Mouse (Mus musculus): ENCODE measurements around the gene Siae. TPM values are rescaled to one million over a fixed set of nuclear protein-coding genes. Genes with fewer than 3 reads are reported as not detected.

Gene Siae
- polyA plus RNA-seq, 1 experiment from 2014 or later, result 7.0 TPM

DNA sequence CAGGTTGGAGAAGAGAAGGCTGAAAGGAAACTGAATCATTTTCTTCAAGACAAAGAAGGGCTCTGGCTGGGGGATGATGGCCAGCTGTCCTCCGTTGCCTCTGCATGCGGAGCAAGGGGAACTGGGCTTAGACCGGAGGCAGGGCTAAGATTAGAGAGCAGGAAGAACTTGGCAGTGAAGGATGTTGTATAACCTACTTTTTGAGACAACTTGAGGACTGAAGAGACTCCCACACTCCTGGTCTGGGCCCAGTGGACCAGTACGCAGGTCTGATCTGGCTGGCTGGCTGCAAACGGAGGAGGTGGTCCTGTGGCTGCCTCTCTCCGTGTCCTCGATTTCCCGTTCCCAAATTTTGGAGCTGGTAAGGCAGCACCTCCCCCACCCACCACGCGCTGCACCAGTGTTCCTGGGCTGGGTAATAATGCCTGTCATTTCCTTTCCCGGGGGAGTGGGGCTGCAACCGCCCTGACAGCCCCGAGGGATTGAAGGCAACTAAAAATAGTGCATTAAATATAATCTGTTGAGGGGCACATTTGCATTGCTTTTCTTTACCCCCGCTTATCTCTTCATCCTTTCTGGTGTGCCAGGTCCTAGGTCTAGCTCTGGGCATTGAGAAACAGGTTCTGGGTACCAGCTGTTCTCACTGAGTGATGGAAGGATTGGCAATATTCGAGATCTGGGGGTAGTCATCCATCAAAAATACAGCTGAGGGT lies 12.6 kb downstream of the Siae start:
- Histone ChIP-seq H3K9me3 (replicated peaks) (no peaks in the 10 kb centered on the region), H3K4me3 (no peak overlapping the region), H3K4me1 (peaks cover 14% of the 10 kb centered on the region), H3K27ac (replicated peaks) (no peak overlapping the region), H3K27me3 (ENCODE audit: low read depth, poor library complexity, severe bottlenecking) (0 out of 2 replicates have a peak, but pooled peaks cover 8% of the 10 kb centered on the region), H3K36me3 (no peaks in the 10 kb centered on the region)
- no peak for DNase-seq (ENCODE audit: low spot score)
- WGBS, result 59% methylated on average over 15 of the region's 15 CpGs

DNA sequence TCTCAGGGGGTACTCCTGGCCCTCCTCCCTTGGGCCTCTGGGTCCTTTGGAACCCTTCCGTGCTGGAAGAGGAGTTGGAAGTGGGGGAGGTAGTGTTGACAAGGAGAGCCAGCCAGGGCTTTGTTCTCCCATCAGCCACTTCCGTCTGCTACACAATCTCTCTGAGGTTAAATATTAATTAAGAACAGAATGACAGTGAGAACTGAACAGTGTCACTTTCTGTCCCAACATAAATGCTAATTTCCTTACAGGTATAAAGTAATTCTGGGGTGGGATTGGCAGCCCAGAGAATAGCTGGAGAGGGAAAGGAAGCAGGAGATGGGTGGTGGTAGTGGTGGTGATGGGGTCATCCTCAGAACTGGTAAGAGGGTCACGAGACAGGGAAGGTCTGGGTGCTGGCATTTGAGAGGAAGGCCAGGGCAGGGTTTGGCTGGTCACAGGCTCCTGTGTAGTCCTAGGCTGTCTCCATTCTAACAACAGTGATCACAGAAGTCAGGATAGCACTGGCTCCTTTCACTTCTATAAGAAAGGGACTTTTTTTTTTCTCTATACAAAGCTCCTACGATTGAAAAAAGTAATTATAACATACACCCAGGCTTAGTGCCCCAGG lies 13.2 kb downstream of the Siae start:
- 60% methylated on average over 4 of the region's 4 CpGs for WGBS
- peaks cover 14% of the 10 kb centered on the region for H3K4me1 ChIP-seq
- 0 out of 2 replicates have a peak, but pooled peaks cover 8% of the 10 kb centered on the region for H3K27me3 ChIP-seq (ENCODE audit: low read depth, poor library complexity, severe bottlenecking)
- H3K36me3 ChIP-seq, result no peaks in the 10 kb centered on the region
- no peaks in the 10 kb centered on the region for H3K9me3 ChIP-seq (replicated peaks)
- DNase-seq (ENCODE audit: low spot score), result no peak
- H3K27ac ChIP-seq (replicated peaks), result no peak overlapping the region
- H3K4me3 ChIP-seq, result no peak overlapping the region

DNA sequence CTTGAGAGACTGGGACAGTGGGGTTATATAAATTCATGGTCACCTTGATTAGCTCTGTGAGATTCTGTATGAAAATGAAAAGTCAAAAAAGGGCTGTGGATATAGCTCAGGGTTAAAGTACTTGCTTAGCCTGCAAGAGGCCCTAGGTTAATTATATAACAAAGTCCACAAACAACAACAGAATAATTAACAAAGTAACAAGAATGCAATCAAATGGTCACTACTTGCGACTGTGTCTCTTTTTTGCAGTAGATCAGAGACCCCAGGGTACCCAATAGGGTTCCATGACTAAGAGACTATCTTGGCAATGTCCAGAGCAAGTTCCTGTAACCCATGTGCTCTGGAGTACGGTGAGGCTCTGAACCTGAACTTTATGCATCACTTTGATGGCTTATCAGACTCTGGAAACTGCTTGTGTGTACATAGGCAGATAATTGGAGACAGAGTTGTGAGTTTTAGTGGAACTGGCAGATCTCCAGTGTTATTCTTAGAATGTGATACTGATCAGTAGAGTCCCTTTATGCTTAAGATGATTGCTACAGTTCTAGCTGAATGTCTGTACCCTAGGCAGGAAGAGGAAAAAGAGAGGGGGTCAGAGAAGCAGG lies 13.8 kb downstream of the Siae start:
- Histone ChIP-seq H3K27ac (replicated peaks) (no peak overlapping the region), H3K4me3 (no peak overlapping the region), H3K27me3 (ENCODE audit: low read depth, poor library complexity, severe bottlenecking) (0 out of 2 replicates have a peak, but pooled peaks cover 8% of the 10 kb centered on the region), H3K36me3 (no peaks in the 10 kb centered on the region), H3K4me1 (peaks cover 14% of the 10 kb centered on the region), H3K9me3 (replicated peaks) (no peaks in the 10 kb centered on the region)
- 81% methylated on average over 2 of the region's 2 CpGs for WGBS
- no peak for DNase-seq (ENCODE audit: low spot score)

DNA sequence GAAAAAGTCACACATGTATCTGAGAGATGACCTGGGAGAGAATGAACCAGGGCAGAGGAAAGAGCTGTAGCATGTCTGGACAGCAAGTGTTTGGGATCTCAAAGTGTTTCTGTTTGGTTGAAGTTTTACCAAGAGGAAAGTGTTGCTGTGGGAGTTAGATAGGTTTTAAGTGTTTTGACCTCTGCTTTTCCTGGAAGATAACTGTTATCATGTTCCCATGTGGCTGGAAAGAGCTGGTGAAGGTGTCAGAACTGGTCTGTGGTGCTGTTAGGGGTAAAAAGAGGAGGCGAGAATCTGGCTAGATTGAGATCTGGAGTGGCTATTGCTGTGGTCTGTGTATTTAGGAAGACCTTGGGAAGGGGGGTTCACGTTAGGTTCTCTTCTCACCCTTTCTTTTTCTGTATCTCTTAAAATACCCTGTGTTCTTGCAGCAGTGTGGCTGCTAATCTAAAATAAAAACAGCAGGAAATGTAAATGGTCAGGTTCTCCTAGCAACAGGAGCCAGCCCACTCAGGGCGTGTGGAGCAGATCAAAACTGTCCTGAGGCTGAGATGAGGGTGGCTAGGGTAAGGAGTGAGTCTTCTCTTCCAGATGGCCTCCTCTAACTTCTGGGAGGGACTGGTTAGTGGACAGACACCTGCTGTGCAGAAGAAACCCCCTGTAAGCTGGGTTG lies 16.8 kb downstream of the Siae start:
- Histone ChIP-seq H3K27ac (replicated peaks) (no peak overlapping the region), H3K9me3 (replicated peaks) (no peaks in the 10 kb centered on the region), H3K27me3 (ENCODE audit: low read depth, poor library complexity, severe bottlenecking) (0 out of 2 replicates have a peak, but pooled peaks cover 8% of the 10 kb centered on the region), H3K4me3 (no peak overlapping the region), H3K4me1 (peaks cover 20% of the 10 kb centered on the region), H3K36me3 (no peaks in the 10 kb centered on the region)
- WGBS, result 58% methylated on average over 3 of the region's 3 CpGs
- DNase-seq (ENCODE audit: low spot score), result no peak

DNA sequence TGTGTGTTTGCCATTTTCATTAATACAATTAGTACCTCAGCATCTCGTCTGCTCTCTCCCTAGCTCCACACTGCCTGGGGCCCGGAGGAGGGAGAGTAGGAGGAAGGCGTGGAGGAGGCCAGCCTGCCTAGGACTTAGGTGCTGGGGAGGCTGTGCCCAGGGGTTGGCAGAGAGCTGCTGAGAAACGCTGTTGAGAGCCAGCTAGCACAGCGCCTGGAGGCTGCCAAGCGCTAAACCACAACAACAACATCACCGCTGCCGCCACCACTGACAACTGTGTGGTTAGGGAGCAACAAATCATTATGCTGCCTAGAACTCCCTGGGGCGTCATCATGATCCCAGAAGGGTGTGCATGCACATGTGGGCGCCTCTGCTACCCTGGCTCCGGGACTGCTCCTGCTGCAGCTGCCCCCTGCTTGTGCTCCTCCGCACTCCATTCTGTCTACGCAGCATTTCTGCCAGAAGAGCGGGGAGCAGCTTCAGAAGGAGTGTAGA lies 21.0 kb downstream of the Siae start:
- H3K27me3 ChIP-seq (ENCODE audit: low read depth, poor library complexity, severe bottlenecking), result no peaks in the 10 kb centered on the region
- H3K27ac ChIP-seq (replicated peaks), result no peak overlapping the region
- no peaks in the 10 kb centered on the region for H3K9me3 ChIP-seq (replicated peaks)
- H3K36me3 ChIP-seq, result no peaks in the 10 kb centered on the region
- no peak for DNase-seq (ENCODE audit: low spot score)
- peaks cover 8% of the 10 kb centered on the region for H3K4me1 ChIP-seq
- 36% methylated on average over 14 of the region's 14 CpGs for WGBS
- H3K4me3 ChIP-seq, result no peak overlapping the region

DNA sequence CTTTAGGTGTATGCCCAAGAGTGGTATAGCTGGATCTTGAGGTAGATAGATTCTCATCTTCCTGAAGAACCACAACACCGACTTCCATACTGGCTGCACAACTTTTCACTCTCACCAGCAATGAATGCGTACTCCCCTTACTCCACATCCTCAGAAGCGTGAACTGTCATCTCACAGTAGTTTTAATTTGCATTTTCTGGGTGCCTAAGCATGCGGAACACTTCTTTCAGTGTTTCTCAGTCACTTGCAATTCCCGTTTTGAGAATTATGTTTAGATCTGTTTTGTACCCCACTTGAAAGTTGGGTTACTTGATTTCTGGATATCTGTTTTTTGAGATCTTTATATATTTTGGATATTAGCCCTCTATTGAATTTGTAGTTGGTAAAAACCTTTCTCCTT lies 28.1 kb downstream of the Siae start:
- H3K27ac ChIP-seq (replicated peaks), result no peak overlapping the region

DNA sequence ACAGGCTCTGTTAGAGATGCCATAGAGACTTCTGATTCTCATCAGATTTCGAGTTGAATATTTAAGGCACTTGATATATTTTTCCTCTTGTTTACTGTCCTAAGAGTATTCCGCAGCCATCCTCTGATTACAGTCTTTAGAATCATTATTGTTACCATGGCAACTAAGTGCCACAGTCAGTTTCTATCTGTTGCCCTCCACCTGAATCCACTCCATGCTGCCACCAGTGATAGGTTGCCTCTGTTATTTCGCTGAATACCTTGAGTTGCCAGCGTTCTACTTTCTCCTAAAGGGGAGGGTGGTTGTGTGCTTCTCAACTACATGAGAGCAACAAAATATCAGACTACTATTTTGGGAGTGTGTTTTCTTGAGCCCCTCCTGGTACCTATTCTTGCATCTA lies 31.2 kb downstream of the Siae start:
- Histone ChIP-seq H3K4me3 (no peak overlapping the region), H3K27me3 (ENCODE audit: low read depth, poor library complexity, severe bottlenecking) (no peaks in the 10 kb centered on the region), H3K9me3 (replicated peaks) (no peaks in the 10 kb centered on the region), H3K4me1 (no peaks in the 10 kb centered on the region), H3K27ac (replicated peaks) (no peak overlapping the region), H3K36me3 (no peaks in the 10 kb centered on the region)
- DNase-seq (ENCODE audit: low spot score), result no peak
- WGBS, result 76% methylated on average over 4 of the region's 4 CpGs

More for the DNA sequence above, 28.1 kb downstream of the Siae start:
- Histone ChIP-seq H3K4me3 (no peak overlapping the region), H3K27me3 (ENCODE audit: low read depth, poor library complexity, severe bottlenecking) (no peaks in the 10 kb centered on the region), H3K36me3 (no peaks in the 10 kb centered on the region), H3K9me3 (replicated peaks) (no peaks in the 10 kb centered on the region), H3K4me1 (no peaks in the 10 kb centered on the region)
- WGBS, result 83% methylated on average over 5 of the region's 5 CpGs
- no peak for DNase-seq (ENCODE audit: low spot score)

DNA sequence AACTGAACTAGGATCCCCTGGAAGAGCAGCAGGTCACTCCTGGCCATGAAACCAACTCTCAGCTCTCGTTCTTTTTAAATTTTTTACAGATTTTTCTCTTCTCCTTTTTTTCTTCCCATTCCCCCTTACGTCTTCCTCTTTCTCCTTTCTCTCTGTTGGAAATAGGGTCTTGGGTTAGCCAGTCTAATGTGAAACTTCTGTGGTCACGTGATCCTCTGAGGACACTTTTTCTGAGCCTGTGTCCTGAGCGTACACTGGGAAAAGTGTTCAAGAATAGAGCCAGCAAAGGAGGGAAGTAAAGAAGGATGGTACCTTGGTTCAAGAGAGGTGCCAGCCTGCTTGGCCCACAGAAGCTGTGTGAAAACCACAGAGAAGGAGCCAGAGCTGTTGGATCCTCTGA lies 34.9 kb downstream of the Siae start:
- 88% methylated on average over 4 of the region's 4 CpGs for WGBS
- Histone ChIP-seq H3K4me3 (no peak overlapping the region), H3K27ac (replicated peaks) (no peak overlapping the region), H3K36me3 (no peaks in the 10 kb centered on the region), H3K27me3 (ENCODE audit: low read depth, poor library complexity, severe bottlenecking) (no peaks in the 10 kb centered on the region), H3K4me1 (peaks cover 6% of the 10 kb centered on the region; the same call in 1 of the 2 replicates), H3K9me3 (replicated peaks) (no peaks in the 10 kb centered on the region)
- no peak for DNase-seq (ENCODE audit: low spot score)

DNA sequence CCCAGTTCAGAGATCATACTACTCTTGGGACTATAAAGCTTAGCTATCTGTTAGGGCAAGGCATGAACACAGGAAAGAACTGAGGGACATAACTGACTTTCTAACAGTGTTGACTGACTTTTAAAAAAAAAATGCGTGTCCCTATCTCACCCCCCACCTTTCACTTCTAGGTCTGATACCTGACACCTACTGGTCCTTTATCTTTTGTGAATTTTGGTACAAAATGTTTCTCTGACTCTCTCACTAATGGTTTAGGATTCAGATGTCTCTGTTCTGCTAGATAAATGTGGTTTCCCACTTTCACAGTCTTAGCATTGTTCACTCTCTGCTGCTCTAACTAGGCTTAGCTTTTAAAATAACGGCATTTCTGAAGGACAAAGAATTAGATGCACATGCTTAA lies 36.5 kb downstream of the Siae start:
- Histone ChIP-seq H3K4me1 (peaks cover 6% of the 10 kb centered on the region; the same call in 1 of the 2 replicates), H3K27me3 (ENCODE audit: low read depth, poor library complexity, severe bottlenecking) (no peaks in the 10 kb centered on the region), H3K4me3 (no peak overlapping the region), H3K9me3 (replicated peaks) (no peaks in the 10 kb centered on the region), H3K36me3 (no peaks in the 10 kb centered on the region), H3K27ac (replicated peaks) (no peak overlapping the region)
- no peak for DNase-seq (ENCODE audit: low spot score)
- WGBS, result 83% methylated on average over 2 of the region's 2 CpGs

DNA sequence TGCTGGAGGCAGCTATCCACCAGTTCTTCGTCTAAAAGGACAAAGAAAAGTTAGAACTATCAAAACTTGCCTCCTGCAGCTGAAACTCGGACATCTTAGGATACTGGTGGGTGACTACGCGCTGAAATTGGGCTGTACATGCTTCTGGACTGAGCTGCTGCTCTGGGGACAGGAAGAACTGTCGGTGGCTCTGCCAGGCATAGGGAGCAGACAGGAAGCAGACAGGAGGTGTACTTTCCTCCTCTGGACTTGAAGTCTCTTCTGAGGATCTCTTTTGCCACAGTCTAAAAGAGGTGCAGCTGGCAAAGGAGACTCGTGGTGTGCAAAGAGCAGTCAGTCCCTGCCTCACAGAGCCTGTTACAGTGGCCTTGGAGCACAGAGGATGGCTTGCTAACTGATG lies 37.1 kb downstream of the Siae start:
- Histone ChIP-seq H3K4me3 (no peak overlapping the region), H3K36me3 (no peaks in the 10 kb centered on the region), H3K4me1 (peaks cover 6% of the 10 kb centered on the region; the same call in 1 of the 2 replicates), H3K27ac (replicated peaks) (no peak overlapping the region), H3K27me3 (ENCODE audit: low read depth, poor library complexity, severe bottlenecking) (no peaks in the 10 kb centered on the region), H3K9me3 (replicated peaks) (no peaks in the 10 kb centered on the region)
- WGBS, result 66% methylated on average over 6 of the region's 6 CpGs
- DNase-seq (ENCODE audit: low spot score), result no peak

DNA sequence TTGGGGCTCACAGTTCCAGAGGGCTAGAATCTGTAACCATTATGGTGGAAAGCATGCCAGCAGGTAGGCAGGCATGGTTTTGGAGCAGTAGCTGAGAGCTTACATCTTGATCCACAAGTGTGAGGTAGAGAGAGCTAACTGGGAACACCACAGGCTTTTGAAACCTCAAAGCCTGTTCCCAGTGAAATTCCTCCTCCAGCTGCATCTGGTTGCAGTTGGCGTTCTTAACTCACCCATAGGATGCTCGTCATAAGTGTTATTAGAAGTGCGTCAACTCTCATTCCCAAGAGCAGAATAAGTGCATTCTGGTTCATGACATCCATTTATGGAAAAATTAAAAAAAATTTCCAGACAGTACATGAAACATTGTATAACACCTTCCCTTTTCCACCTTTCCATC lies 38.2 kb downstream of the Siae start:
- no peak overlapping the region for H3K4me3 ChIP-seq
- no peaks in the 10 kb centered on the region for H3K36me3 ChIP-seq
- DNase-seq (ENCODE audit: low spot score), result no peak
- peaks cover 6% of the 10 kb centered on the region; the same call in 1 of the 2 replicates for H3K4me1 ChIP-seq
- H3K27ac ChIP-seq (replicated peaks), result no peak overlapping the region
- H3K27me3 ChIP-seq (ENCODE audit: low read depth, poor library complexity, severe bottlenecking), result no peaks in the 10 kb centered on the region
- 91% methylated on average over 3 of the region's 3 CpGs for WGBS
- H3K9me3 ChIP-seq (replicated peaks), result no peaks in the 10 kb centered on the region

DNA sequence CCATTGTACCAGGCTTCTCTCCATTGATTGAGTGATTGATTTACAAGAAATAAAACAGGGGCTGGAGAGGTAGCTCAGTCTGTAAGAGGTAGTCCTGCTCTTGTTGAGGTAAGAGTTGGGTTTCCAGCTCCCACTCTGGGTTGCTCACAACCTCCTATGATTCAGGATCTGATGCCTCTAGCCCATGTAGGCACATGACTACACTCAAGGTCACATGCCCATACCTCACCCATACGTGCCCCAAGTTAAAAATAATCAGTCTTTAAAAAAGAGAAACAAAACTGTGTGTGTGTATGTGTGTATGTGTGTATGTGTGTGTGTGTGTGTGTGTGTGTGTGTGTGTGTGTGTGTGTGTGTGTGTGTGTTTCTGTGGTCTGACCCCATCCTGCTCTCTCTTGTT lies 40.1 kb downstream of the Siae start:
- Histone ChIP-seq H3K36me3 (no peaks in the 10 kb centered on the region), H3K4me3 (no peak overlapping the region), H3K4me1 (peaks cover 6% of the 10 kb centered on the region; the same call in 1 of the 2 replicates), H3K27me3 (ENCODE audit: low read depth, poor library complexity, severe bottlenecking) (no peaks in the 10 kb centered on the region), H3K9me3 (replicated peaks) (no peaks in the 10 kb centered on the region), H3K27ac (replicated peaks) (no peak overlapping the region)
- no peak for DNase-seq (ENCODE audit: low spot score)
- WGBS, result 71% methylated on average over 1 of the region's 1 CpGs

All from midbrain, embryonic 10.5 days (tissue).